Mouse (Mus musculus): ENCODE measurements around the gene Krt34.

Gene Krt34

DNA sequence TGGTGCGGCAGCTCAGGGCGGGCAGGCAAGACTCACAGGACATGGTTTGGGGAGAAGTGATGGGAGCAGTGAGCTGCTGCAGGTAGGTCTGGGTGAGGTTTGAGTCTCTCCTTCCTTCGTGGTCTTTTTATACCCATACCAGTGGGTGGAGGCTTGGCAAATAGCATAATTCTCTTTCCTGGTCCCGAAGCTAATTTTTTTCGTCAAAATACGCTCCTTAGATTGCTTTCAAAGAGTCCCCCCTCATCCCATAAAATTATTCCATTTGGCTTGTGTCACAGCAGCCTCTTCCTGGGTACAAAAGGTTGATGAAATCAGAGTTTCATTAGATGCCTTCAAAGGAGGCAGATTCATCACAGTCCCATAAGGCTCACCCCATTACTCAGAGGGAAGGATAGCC, at the start of gene Krt34:
TSS of gene Krt34 (minus strand) at position 101 of the 400 bp plus-strand sequence.
- no peak for DNase-seq (ENCODE audit: low spot score)

GRCm38 (mm10) chr11:100088378-100089025, 47.1 kb upstream of the Krt34 start:
- no peak for DNase-seq (ENCODE audit: low spot score)

GRCm38 (mm10) chr11:100087861-100088260, 46.5 kb upstream of the Krt34 start, which contains the start of gene Krt32:
Gene Krt32 (minus strand): TSS chr11:100088226.
- no peak for DNase-seq (ENCODE audit: low spot score)

DNA sequence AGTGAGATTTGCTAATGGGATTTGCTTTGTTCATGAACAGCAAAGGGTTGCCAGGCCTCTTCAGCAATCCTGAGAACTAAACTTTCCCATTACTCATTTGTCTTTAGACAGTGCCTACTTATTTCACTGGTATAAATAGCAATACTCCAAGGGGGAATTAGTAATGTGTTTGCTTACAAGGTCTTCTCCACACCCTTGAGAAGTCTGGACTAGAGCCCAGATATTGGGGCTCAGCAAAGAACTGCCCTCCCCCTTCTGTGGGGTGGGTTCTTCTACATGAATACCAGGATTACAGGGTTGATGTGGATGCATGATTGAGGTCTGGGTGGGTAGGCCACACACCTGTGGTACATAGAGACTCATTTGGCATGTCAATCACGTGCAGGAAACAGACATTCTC, 32.5 kb upstream of the Krt34 start:
- DNase-seq (ENCODE audit: low spot score) = no peak

DNA sequence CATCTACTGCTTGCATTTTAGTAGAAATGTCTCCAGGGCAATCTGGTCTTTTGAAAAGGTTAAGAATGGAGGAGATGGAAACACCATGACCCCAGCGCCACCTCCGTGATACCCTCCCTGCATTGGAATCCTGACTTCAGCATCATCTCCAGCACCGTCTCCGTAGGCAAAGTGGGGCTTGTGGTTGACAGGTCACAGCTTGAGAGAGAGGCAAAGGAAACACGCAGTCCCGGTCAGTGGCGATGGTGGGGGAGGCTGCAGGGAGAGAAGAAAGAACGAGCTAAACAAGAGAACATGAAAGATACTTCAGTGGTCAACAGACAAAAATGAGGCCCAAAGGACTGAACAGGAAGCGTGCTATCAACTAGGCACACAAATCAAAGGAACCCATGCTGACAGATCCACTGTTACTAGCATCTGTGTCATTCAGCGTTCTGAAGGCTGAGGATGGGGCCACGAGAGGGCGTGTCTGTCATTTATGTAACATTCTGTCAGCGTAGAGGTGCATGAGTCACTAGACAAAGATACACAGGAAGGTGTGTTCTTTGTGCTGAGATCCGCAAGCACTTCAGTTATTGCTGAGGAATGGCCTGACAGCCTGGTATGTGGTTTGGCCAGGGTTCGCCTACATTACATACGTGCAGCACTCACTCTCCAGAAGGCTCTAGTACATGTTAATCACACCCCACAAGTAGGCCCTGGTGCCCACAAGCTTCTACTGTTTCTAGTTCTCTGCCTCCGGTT, 26.1 kb upstream of the Krt34 start:
- DNase-seq (ENCODE audit: low spot score) = no peak

- DNase-seq (ENCODE audit: low spot score) = no peak
Measured at GRCm38 (mm10) chr11:100066236-100067010, 25.1 kb upstream of the Krt34 start.

DNA sequence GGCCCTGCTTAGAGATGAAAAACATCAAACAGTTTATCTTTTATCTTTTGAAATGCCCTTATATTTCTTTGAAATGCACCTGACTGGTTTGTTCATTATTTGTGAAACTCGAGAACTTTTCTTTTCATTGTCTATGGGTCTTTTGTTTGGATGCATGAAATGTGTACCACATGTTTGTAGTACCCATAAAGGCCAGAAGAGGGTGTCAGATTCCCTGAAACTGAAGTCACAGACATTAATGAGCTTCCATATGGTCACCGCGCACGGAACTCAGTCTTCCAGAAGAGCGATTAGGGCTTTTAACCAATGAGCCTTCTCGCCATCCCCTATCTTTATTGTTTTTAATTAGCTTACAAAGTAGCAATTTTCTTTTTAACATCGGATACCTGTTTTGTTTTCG, 17.5 kb upstream of the Krt34 start:
- DNase-seq (ENCODE audit: low spot score) = no peak

GRCm38 (mm10) chr11:100055686-100056655, 14.6 kb upstream of the Krt34 start:
- no peak for DNase-seq (ENCODE audit: low spot score)

GRCm38 (mm10) chr11:100050451-100050850, 9.1 kb upstream of the Krt34 start, which contains the start of gene Krt31:
Gene Krt31 (minus strand): TSS chr11:100050551.
- no peak for DNase-seq (ENCODE audit: low spot score)

DNA sequence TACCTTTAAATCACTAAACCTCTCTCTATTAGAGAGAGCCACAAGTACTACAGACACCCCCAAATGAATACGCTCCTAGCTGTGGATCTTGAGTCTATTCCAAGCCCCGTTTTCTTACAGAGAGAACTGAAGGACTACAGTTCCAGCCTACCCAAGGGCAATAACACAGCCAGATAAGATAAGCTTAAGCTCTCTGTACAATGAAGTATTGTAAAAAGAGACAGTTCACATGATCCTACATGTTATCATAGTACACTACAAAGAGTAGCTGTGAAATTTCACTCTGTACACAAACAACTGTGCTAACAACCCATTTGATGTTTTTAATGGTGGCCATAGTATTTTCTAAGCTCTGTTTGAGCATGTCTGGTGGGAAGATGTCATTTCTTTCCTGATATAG, 5.8 kb upstream of the Krt34 start:
- DNase-seq (ENCODE audit: low spot score) = no peak

DNA sequence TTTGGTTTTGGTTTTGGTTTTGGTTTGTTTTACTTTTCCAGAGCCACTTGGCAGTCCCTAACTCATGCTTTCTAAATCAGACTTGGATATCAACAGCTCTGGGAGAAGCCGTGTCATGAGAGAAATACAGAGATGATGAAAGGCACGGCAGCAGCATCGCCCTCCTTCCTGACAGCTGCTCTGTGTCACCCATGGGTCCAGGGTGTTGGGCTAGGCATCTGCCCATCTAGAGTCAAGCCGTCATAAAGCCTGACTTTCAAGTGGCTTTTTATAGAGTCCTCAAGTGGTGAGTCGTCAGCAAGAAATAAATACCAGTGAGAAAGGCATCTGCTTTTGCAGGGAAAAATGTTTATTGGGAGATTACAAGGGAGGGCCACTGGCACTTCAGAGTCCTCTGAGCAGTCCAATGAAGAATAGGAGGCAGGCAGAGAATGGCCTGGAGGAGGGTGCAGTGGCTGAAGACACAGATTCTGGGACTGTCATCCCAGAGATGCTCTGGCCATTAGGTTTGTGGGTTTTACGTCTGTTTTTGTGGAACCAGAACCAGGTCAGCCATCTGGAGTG, 5.0 kb upstream of the Krt34 start:
- DNase-seq (ENCODE audit: low spot score) = no peak

- DNase-seq (ENCODE audit: low spot score) = no peak
Measured at GRCm38 (mm10) chr11:100029768-100030167, 11.6 kb downstream of the Krt34 start, which contains the start of gene Krt33b. Gene Krt33b (minus strand): TSS chr11:100029868.

DNA sequence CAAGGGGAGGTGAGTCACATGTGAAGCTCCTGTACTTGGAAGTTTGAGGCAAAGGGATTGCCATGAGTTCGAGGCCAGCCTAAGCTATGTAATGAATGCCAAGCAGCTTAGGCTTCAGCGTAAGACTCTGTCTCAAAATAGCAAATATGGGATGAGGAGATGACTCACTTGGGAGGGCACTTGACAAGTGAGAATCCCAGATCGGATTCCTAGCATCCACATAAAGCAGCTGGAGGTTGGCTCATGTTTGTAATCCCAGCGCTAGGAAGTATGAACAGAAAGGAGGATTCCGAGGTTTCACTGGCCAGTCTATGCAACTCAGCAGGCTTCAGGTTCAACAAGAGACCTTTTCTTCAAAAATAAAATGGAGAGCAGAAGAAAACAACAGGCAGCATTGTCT, 19.9 kb downstream of the Krt34 start:
- DNase-seq (ENCODE audit: low spot score) = no peak

GRCm38 (mm10) chr11:100019466-100019865, 21.9 kb downstream of the Krt34 start:
- DNase-seq (ENCODE audit: low spot score) = no peak

- no peak for DNase-seq (ENCODE audit: low spot score)
Measured at GRCm38 (mm10) chr11:100016112-100016511, 25.2 kb downstream of the Krt34 start, which contains the start of gene Krt33a. Gene Krt33a (minus strand): TSS chr11:100016212.

DNA sequence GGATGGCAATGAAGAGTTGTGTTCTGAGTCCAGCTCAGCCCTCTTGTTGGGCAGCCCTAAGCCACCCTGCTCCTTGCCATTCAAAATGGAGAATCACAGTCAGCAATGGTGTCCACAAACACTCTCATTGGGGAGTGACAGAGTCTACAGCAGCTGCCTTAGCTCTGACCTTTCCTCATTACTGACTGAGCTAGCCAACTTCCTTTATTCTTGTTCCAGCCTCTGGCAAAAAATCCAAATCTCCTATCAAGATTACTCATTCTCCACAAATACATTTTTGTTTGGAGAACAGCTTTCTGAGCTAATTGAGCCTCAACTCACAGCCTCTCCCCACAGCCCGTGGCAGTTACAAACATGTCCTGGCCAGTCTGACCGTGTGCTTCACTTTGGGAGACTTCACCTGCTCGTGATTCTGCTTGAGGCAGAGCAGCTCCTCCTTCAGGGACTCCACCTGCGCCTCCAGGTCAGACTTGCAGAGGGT, 27.6 kb downstream of the Krt34 start:
- no peak for DNase-seq (ENCODE audit: low spot score)

DNA sequence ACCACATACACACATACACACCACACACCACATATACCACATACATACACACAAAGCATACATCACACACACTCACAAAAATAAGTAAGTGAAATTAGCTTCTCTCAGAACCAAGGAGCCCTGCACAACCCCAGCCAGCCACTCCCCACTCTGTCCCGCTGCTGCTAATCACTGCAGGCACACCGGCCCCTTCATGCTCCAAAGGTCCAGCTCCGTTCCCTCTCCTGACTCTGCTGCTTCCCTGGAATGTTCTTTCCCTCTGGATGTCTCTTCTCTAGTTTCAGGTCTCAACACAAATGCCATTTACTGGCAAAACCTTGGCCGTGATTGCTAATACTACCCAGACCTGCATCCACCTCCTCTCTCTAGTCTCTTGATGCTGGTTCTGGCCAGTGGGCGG, 30.7 kb downstream of the Krt34 start:
- DNase-seq (ENCODE audit: low spot score) = no peak

DNA sequence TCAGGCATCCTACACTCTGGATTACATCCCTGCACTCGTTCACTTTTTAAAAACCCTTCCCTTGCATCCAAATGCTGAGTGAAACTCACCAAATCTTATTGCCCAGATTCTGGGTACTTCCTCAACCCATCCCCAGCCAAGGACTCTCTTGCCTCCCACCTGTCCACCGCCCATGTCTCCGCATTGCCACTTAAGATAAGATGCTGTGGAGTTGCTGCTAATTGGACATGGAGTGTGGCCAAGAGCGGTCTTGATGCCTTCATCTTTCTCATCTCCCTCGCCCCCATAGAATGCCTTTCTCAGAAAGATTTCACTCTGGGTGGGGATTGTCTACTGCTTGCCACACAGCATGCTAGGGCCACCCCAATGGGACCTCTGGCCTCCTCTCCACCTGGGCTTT, 33.0 kb downstream of the Krt34 start:
- DNase-seq (ENCODE audit: low spot score) = no peak

- no peak for DNase-seq (ENCODE audit: low spot score)
Measured at GRCm38 (mm10) chr11:100006624-100007023, 34.7 kb downstream of the Krt34 start.

GRCm38 (mm10) chr11:100005905-100006304, 35.4 kb downstream of the Krt34 start:
- no peak for DNase-seq (ENCODE audit: low spot score)

DNA sequence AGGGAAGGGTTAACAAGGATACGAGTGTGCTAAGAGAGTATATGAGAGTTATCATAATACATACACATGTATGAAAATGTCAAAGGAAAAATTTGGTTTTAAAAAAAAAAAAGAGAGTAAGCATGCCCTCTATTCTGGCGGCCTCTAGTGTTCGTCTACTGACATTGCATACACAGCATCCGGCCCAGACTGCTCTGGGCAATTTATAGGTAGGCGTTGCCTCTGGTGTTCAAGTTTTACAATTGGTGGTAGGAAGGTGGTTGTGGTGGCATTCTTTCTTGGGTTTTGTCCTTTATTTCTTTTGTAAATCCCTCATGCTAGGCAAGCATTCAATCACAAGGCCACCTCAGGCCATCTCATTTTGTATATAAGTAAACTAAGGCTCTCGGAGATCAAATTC, 36.5 kb downstream of the Krt34 start:
- DNase-seq (ENCODE audit: low spot score) = no peak

All from T-cell, adult 2 months (primary cell).